Mouse (Mus musculus) T-helper 1 cell (primary cell): Measurements from ENCODE around the gene Shc3.

Experiments
- in situ Hi-C: fragments of 300-600 bp; cut with MboI, MseI; formaldehyde crosslinking; loops from one replicate; pipeline ENCODE4 v1.15.1; 2025; ENCODE audit warnings: high pct_unique_total_duplicates

Gene Shc3

DNA sequence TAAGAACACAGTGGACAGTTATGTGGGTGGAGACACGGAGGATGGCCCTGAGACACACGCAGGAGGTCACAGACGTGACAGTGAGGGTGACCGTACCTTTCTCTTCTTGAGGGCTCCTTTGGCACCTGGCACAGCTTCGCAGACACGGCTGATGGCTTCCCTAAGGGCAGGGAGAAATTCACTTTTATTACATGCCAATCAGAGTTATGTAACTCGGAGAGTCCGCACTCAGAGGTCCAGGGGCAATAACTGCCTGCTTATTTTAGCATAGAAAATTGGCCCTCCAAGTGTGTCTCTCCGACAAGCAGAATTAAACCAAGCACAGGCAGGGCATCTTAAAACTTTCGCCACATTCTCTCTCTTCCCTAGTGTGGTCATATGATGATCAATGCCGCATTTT is 86.4 kb downstream of the Shc3 start:
- in situ Hi-C loops: no loop called here

DNA sequence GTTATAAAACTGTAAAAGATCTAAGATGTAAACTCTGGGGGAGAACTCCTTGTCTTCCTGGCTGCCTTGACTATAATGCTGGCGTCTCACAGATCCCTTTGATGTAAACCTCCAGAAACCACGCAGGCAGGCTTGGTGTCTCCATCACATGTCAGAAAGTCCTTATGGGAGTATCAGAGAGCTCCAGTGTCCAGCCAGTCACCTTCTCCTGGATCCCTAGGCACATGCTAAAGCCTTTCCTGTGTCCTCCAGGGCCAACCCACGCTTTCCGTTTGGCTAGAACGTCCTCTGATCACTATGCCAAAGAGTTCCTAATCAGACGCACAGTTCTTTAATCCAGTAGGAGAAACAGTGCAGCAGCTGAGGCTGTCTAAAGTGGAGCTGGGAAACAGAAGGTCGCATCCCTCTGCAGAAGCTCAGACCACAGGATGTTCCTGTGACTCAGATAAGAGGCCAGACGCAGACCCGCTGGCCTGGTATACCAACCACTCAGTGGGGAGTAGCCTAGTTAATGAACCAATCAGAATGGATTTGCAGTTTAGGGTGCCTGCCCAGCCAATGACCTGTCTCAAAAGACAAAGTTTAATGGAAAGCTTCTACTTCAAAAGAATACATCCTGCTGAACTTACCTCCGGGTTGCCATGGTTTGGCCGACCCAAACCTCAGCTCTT is 88.7 kb downstream of the Shc3 start:
- in situ Hi-C loops: no loop called here

DNA sequence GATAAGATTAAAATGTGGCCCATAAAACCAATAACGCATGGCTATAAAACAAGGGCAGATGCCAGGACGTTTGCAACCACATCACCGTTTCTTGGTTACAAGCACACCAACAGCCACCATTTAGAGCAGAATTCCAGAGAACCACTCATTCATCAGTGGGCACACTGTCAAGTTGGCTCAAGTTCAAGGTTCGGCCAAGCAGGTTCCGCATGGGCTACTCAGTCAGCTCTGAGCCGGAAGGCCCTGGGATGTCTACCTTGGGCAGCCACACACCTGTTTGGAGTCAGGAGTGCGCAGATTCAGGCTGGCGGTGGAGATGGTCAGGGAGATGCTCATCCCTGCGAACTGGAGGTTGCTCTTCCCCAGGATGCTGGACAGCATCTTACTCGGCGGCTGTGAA is 89.4 kb downstream of the Shc3 start:
- in situ Hi-C loops: no loop called here

DNA sequence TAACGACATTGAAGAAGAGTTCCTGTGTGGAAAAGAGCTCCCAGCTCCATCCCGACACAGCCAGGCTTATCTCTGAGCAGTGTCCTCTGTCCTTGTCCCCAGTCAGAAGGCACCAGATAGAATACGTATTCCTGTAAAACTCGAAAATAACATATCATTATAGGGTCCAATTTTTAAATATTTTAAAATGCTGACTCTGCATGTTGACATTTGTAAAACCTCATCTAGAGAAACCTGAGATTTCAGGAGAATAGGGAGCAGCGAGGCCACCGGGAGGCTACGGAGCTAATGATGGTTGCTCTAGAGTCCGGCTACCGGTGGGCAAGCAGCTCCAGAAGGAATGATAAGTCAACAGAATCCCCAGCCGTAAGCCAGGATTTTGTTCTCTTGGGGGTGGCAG is 92.2 kb downstream of the Shc3 start:
- in situ Hi-C loops: no loop called here

DNA sequence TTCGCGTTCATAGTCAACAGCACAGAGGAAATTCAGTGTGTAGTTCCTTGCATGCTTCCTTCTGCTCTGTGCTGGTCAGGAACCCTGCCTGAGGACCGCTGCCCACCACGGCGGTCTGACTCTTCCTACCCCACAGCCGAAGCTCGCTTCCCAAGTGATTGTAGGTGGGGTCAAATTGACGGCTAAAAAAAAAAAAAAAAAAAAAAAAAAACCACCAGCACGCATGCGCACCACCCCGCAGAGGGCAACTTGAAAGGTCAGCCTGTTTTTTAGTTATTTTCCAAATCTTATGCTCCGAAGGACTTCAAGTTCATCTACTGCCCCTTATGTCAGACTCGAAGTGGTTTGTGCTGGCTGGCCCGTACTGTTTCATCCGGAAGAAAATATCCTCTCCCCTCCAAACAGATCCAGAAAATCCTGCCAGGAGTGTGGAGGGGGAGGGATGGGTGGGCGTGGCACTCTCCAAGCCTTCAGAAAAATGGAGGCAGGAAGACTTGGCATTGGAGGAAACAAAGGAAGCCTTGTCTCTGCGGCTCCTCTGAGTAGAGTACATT is 100.4 kb downstream of the Shc3 start:
- in situ Hi-C loops: no loop called here

DNA sequence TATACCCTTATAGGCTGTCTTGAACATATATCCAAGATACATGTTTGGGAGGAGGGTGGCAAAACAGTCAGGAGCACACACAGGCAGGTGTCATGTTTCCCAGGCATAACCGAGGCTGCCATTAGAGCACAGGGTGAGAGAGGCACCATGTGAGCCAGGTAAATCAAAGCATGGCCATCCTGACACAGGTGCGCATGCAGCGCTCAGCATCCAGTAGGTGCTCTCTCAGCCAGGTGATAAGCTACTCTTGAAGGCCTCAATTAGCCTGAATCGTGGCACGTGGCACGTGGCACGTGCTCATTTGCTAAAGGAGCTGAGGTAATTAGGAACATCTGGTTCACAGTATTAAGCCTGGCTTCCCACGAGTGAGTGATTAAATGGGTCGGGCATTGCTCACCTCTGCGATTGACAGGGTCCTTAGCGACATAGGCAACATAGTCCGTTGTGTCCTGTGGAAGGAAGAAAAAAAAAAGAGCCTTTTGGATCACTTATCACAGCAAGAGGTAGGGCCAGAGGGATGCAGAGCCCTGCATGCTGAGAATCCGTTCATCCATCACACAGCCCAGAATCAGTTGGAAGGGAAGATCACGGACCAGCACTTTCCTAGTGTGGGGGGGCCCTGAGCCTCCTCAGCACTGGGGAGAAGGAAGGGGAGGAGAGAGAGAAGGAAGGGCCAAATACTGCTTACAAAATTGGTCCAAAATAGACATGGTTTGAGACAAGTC is 102.9 kb downstream of the Shc3 start:
- in situ Hi-C loops: no loop called here

DNA sequence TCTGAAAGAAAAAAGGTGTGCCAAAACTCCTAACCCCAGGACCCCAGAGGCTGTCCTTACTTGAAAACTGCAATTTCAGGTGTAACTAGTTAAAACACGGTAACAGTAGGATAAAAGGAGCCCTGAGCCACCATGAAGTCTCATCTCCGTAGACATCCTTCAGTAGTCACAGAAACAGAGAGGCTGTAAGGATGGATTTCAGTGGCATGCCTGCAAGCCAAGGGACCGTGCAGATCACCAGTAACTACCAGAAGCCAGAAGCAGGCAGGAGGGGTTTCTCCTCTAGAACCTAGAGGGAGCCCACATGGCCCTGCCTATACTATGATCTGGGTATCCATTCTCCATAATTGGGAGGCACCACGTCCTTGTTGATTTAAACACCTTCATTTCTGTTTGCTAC is 104.9 kb downstream of the Shc3 start:
- in situ Hi-C loops: no loop called here

DNA sequence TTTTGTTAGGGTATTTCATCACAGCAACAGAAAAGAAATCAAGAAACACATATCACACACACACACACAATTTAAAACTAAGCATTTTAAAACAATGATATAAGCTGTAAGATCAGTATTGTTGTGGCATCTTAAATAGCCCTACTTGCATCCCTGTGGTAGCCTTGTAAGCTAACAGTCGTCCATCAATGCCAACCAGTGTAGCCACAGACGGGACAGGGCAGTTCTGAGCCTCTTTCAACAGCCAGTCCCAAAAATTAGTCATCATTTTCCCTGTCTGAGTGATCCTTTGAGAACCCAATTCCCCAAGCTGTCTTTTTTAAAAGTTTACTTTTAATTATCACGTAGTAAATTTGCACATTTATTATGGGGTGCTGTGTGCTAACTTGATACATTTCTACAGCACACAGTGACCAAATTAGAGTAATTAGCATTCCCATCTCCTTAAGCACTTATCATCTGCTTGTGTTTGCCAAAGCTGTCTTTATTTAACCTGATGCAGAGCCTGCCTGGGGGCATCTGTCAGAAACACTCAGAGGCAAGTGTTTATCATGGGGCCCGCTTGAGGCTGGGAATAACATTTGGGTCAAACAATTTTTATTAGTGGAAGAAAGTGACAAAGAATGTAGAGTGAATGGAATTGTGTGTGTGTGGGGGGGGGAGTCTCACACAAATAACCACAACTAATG is 112.9 kb downstream of the Shc3 start:
- in situ Hi-C loops: no loop called here

DNA sequence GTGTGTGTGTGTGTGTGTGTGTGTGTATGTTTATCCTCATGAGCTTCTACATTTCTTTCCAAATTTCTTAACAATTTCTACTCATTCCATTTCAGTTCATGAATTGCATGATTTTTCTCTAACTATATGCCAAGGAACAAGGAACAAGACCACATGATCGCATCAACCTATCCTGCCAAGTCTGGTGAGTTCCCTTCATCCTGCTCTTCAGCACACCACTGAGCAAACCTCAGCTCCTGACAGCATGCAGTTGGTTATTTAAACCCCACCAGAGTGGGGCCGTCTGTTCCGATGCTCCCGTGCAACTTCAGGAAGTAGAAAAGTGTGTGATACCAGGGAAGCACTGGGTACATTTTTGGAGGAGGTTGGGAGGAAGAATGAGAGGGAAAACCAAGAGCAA is 122.7 kb downstream of the Shc3 start:
- in situ Hi-C loops: no loop called here

DNA sequence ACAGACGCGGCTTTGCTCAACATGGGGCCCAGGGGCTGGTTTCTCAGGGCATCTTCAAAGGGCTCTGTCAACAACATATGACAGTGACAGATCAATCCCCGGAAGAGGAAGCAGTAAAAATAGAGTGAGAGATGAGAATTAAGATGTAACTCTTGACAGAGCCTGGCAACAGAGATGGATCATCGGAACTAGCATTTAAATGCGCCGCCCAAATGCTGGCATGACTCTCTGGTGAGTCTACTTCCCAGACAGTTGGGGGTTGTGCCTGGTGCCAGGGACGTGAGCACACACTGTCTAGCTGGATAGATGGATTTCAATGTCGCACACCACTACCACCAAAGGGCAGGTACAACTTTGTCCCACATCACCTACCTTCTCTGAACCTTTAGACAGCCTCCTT is 126.3 kb downstream of the Shc3 start:
- in situ Hi-C loops: no loop called here

DNA sequence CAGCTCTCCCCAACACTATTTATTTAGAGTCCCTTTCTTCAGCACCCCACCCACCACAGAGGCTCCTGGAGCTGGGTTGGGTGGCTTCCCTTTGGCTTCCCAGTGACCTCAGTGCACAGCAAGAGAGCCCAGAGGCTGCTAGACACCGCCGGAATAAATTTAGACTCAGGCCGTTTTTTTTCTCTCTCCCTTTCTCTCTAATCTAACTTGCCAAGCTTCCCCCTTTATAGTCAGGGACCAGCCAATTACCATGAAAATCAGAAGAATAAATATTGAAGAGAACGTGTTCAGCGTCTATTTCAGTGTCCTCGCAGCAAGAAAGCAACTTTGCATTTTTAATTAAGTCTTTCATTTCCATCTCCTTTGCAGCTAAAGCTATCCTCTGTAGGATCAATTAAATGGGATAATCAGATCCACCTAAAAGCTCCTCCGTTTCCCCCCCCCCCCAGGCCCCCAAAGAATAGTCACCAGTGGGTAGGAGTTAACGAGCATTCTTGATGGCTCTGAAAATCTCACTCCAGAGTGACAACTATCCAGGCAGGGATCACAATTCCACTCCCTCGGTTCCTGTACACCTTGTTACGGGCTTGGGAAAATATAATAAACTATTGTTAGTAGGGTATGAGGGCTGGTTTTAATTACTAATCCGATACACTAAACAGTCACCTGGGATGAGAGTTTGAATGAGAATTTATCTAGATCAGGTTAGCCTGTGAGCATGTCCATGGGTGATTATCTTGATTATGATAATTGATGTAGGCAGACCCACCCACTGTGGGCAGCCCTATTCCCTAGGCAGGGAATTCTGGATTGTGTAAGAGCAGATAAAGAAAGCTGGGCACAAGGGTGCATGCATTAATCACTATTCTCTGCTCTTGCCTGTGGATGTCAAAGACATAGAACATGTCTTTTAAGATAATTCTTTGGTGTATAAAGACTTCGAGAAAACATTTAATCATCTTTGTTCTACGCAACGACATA is 131.8 kb downstream of the Shc3 start:
- in situ Hi-C loops: no loop called here

DNA sequence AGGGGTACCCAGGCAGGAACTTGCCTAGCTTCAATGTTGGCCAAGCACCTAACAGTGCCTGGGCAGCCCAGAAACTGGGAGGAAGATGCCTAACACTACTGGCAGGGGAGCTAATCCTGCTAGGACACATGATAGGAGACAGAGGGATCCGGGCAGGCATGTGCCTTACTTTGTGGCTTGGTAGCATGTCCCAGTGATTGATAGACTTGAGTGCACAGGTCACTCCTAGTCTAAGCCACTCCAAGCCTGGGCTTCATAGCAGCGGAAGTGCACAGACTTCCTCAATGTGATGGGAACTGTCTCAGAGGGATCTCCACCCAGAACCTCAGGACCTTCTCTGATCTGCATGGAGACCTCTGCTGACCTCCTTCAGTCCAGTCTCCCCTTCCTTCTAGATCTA is 134.1 kb downstream of the Shc3 start:
- in situ Hi-C loops: no loop called here

DNA sequence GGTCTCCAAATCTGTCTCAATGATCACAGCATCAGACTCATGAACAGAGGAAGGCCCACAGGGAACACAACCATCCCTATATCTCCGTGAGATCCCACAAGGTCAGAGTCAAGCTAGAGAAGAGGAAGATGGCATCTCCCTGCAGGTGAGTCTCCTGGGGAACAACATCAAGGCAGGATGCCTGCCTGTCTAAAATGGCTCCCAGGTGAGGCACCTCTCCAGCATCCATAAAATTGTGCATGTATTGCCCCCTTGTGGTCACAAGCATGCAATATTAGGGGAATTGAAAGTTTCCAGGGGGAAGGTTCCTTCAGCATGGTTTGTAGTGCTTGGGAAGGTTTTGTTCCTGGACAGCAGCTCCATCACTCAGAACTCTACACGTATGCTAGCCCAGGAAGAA is 134.8 kb downstream of the Shc3 start:
- in situ Hi-C loops: no loop called here

DNA sequence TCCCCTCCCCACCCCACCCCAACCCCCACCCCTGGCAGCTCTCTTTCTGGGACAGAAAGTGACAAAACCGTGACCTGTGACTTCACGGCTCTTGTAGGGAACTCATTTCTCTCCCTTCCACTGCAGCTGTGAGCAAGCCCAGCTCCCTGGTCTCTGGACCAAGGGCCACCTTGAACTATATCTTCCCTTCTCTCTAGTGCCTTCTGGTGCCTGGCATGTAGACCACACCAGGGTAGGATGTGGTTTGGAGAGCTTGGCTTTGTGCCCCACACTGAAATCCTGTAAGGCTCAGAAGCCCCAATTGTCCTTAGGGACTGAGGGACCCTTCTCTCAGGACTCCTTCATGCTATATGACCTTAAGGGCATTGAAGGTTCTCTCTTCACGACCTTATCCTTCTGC is 135.8 kb downstream of the Shc3 start:
- in situ Hi-C loops: no loop called here

DNA sequence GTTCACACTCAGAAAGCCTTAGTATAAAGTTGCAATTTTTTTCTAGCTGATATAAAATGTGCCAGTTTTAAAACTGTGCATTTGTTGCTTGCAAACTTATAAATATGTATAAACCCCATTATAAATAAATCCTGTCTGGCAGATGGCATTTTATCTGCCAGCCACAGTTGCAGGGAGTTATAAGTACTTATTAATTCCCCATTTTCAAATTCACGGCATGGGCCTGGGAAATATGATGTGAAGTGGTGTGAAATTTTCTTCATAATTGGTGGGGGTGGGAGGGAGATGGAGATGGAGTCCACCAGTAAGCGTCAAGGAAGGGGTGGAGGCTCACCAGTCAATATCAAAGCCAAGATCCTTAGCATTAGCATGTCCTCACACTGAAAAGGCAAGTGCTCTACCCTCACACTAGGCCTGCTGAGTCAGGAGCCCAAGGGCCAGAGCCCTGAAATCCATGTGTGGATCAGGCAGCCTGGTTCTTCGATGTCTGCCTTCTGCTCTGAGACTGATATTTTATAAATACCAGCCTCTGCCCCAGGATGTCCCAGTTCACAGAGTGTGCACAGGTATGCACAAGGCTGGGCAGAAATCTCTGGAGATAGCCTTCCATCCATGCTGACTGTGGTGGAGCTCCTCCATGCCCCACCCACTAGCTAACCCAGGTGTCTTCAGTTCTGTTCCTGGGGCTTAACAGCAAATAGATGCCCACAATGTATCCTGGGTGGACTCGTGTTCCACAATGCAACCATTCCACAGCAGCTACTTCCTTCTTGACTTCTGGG is 143.4 kb downstream of the Shc3 start:
- in situ Hi-C loops: no loop called here

DNA sequence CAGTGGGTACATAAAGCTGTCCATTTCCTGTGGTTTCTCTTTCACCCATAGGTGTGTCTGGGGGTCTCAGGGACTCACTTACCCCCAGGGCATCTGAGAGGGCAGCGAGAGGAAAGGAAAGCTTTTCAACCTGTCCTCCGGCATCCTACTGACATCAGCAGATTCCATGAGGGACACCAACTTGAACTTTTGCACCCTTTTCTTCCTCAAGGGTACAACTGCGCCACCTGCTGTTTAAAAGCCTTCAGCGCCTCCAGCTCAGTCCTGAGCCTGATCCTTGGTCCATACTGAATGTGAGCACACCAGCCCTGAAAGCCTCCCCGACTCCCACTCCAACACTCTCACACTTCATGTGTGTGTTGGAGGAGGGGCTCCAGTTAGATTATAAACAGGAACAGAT is 144.6 kb downstream of the Shc3 start:
- in situ Hi-C loops: loop anchor here (25.0 kb wide), 1 partner anchor 237 kb away; no protein-coding TSS in a partner anchor

DNA sequence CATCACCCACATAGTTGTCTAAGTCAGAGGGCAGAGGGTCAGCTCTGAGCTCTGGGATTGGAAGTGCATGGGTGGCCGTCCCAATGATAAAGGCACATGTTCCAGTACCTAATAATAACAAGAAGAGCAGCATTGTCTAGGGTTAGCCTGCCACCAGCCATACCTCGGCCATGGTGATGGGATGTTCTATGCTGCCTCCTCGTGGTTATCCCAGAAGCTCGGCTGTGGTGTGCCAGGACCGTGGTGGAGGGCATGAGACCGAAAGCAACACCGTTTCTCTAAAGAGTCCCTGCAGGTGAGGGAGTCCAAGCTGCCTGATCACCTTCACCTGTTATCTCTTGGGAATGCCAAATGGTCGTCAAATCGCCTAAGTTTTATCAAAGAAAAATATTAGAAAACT is 145.6 kb downstream of the Shc3 start:
- in situ Hi-C loops: loop anchor here (25.0 kb wide), 1 partner anchor 236 kb away; no protein-coding TSS in a partner anchor

DNA sequence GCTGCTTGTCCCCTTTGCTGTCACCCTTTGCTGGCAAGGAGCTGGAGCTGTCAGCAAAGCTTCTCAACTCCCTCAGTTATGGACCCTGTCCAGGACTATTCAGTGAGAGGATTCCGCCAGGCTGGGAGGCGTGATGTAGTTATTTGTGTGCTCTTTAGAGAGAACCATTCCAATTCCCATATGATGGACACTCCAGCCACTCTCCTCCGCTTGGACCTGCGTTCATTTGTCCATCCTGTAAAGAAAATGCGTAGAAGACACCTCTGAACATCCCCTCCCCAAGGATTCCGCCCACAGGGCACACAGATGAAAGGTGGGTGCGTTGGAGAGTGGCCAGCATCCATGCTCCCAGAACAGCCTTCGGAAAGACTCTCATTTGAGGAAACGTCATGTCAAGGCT is 148.4 kb downstream of the Shc3 start:
- in situ Hi-C loops: loop anchor here (25.0 kb wide), 1 partner anchor 234 kb away; no protein-coding TSS in a partner anchor

DNA sequence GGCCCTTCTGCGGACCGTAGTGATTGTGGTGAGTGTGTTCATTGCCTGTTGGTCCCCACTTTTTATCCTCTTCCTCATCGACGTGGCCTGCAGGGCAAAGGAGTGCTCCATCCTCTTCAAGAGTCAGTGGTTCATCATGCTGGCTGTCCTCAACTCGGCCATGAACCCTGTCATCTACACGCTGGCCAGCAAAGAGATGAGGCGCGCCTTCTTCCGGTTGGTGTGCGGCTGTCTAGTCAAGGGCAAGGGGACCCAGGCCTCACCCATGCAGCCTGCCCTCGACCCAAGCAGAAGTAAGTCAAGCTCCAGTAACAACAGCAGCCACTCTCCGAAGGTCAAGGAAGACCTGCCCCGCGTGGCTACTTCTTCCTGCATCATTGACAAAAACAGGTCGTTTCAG is 149.7 kb downstream of the Shc3 start:
- in situ Hi-C loops: loop anchor here (5.0 to 25.0 kb wide), 3 partner anchors 232 to 467 kb away; partner anchors contain the start of gene Spin1

DNA sequence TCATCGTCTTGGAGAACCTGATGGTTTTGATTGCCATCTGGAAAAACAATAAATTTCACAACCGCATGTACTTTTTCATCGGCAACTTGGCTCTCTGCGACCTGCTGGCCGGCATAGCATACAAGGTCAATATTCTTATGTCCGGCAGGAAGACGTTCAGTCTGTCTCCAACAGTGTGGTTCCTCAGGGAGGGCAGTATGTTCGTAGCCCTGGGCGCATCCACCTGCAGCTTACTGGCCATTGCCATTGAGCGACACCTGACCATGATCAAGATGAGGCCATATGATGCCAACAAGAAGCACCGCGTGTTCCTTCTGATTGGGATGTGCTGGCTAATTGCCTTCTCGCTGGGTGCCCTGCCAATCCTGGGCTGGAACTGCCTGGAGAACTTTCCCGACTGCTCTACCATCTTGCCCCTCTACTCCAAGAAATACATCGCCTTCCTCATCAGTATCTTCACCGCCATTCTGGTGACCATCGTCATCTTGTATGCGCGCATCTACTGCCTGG is 150.2 kb downstream of the Shc3 start:
- in situ Hi-C loops: loop anchor here (5.0 to 25.0 kb wide), 3 partner anchors 232 to 467 kb away; partner anchors contain the start of gene Spin1
